Mouse (Mus musculus) lung, embryonic 16.5 days (tissue): ENCODE results near the gene Spred2. TPM values are rescaled to one million over a fixed set of nuclear protein-coding genes. Genes with fewer than 3 reads are reported as not detected.

Experiments
- ATAC-seq: fragments of 200-750 bp; cut with Nextera tagmentation; 2 replicates; pipeline ENCODE4 v1.8.0; 2017; ENCODE audit warnings: low read depth, mild to moderate bottlenecking, moderate library complexity
- H3K27ac ChIP-seq: fragments of 300-500 bp; sonication (generic); 2 replicates; pipeline ENCODE4 v1.5.1; 2014; ENCODE audit warnings: mild to moderate bottlenecking, control low read depth, low read length
- H3K27me3 ChIP-seq: fragments of 300-500 bp; sonication (generic); 2 replicates; pipeline ENCODE4 v1.6.1; 2014; ENCODE audit warnings: low read depth, low read length, mixed read lengths; ENCODE audit not compliant: control insufficient read depth, insufficient read depth
- H3K36me3 ChIP-seq: fragments of 300-500 bp; sonication (generic); 2 replicates; pipeline ENCODE4 v1.6.1; 2014; ENCODE audit warnings: low read length; ENCODE audit not compliant: control insufficient read depth, insufficient read depth
- H3K4me1 ChIP-seq: fragments of 300-500 bp; sonication (generic); replicated peaks from 2 replicates; pipeline ENCODE4 v1.6.1; 2014; ENCODE audit warnings: low read length, mixed read lengths; ENCODE audit not compliant: control insufficient read depth, insufficient read depth
- H3K4me2 ChIP-seq: fragments of 300-500 bp; sonication (generic); 2 replicates; pipeline ENCODE4 v1.6.1; 2014; ENCODE audit warnings: low read depth, low read length, control low read depth
- H3K4me3 ChIP-seq: fragments of 300-500 bp; sonication (generic); 2 replicates; pipeline ENCODE4 v1.5.1; 2014; ENCODE audit warnings: mild to moderate bottlenecking, low read length, control low read depth
- H3K9ac ChIP-seq: fragments of 300-500 bp; sonication (generic); 2 replicates; pipeline ENCODE4 v1.6.1; 2014; ENCODE audit warnings: low read length, control low read depth
- H3K9me3 ChIP-seq: fragments of 300-500 bp; sonication (generic); 2 replicates; pipeline ENCODE4 v1.6.1; 2016; ENCODE audit warnings: low read length; ENCODE audit not compliant: control insufficient read depth
- WGBS: fragments of 180-500 bp; shearing (Covaris S2); extraction: QIAGEN DNeasy Blood & Tissue Kit; methylation state at CpG from one replicate; pipeline ENCODE4 v1.1.7; 2014; 5-methylcytosine and 5-hydroxymethylcytosine counted together
- polyA plus RNA-seq: library from polyadenylated mRNA; unstranded; fragments of >200 nt; fragmentation: Nextera tagmentation; extraction: Ambion mirVana; gene quantifications from 2 replicates; pipeline ENCODE4 v1.2.1, GENCODE M21; 2015

Spred2 gene
- polyA plus RNA-seq, 1 experiment from 2014 or later, result 5.7 TPM

DNA sequence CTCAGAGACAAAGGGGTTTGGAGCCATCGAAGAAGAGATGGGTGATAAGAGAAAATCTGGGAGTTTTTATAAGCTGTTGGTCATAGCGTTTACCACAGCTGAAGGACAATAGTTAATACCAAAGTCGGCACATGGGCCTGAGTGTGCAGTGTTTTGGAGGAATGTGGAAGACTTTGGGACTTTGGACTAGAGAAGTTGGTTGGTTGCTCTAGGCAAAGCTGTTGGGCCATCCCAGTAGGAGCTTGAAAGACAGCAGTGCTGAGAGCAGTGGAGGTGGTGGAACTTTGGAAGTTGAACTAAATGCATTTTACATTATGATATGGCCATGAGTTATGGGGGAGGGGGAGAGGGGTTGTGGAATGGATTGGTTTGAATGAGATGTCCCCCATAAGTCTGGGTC lies 89.2 kb downstream of the Spred2 start:
- H3K27me3 ChIP-seq, result no peaks in the 10 kb centered on the region
- H3K27ac ChIP-seq, result no peak overlapping the region
- no peak for ATAC-seq
- no peak overlapping the region for H3K4me3 ChIP-seq
- H3K9ac ChIP-seq, result no peak overlapping the region
- H3K4me1 ChIP-seq, result no peaks in the 10 kb centered on the region
- no peak overlapping the region for H3K4me2 ChIP-seq
- peaks cover 21% of the 10 kb centered on the region for H3K36me3 ChIP-seq
- peaks cover 4% of the 10 kb centered on the region for H3K9me3 ChIP-seq
- WGBS, result 98% methylated on average over 3 of the region's 3 CpGs

- Histone ChIP-seq H3K9me3 (peaks cover 37% of the 10 kb centered on the region), H3K4me3 (no peak overlapping the region), H3K27me3 (no peaks in the 10 kb centered on the region), H3K4me2 (no peak overlapping the region), H3K27ac (no peak overlapping the region), H3K4me1 (no peaks in the 10 kb centered on the region), H3K36me3 (peaks cover 48% of the 10 kb centered on the region), H3K9ac (no peak overlapping the region)
- WGBS, result 95% methylated on average over 13 of the region's 13 CpGs
- ATAC-seq, result no peak
Measured at GRCm38 (mm10) chr11:20017937-20018336, 93.8 kb downstream of the Spred2 start.

GRCm38 (mm10) chr11:20018905-20019304 lies 94.7 kb downstream of the Spred2 start:
- Histone ChIP-seq H3K36me3 (peaks cover 48% of the 10 kb centered on the region), H3K27ac (no peak overlapping the region), H3K4me2 (no peak overlapping the region), H3K27me3 (no peaks in the 10 kb centered on the region), H3K9ac (no peak overlapping the region), H3K4me1 (no peaks in the 10 kb centered on the region), H3K4me3 (no peak overlapping the region), H3K9me3 (peaks cover 37% of the 10 kb centered on the region)
- WGBS, result 93% methylated on average over 2 of the region's 2 CpGs
- ATAC-seq, result no peak

- Histone ChIP-seq H3K27me3 (no peaks in the 10 kb centered on the region), H3K4me3 (no peak overlapping the region), H3K4me1 (no peaks in the 10 kb centered on the region), H3K36me3 (peaks cover 48% of the 10 kb centered on the region), H3K27ac (no peak overlapping the region), H3K9ac (no peak overlapping the region), H3K4me2 (no peak overlapping the region), H3K9me3 (peaks cover 37% of the 10 kb centered on the region)
- 98% methylated on average over 35 of the region's 35 CpGs for WGBS
- ATAC-seq, result no peak
Measured at GRCm38 (mm10) chr11:20020720-20021119, 96.5 kb downstream of the Spred2 start.

DNA sequence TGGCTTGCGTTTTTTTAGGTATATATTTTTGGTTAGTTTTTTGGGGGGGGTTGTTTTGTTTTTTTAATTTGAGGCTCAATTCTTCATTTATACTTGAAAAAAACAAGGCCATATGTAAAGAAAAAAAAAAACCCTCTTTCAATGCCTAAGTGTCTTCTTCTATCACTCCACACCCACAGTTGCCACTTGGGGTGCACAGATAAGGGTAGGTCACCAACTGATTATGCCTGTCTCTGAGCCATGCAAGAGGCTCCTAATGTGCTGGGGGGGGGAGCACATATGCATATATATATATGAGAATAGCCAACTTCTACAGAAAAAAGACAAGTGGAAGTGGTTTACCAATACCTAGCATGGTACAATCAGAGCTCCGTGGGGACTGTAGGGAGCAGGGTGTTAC lies 98.3 kb downstream of the Spred2 start:
- no peak overlapping the region for H3K9ac ChIP-seq
- no peak for ATAC-seq
- no peaks in the 10 kb centered on the region for H3K4me1 ChIP-seq
- peaks cover 37% of the 10 kb centered on the region for H3K9me3 ChIP-seq
- no peak overlapping the region for H3K4me2 ChIP-seq
- H3K27ac ChIP-seq, result no peak overlapping the region
- WGBS, result 87% methylated on average over 2 of the region's 2 CpGs
- peaks cover 45% of the 10 kb centered on the region for H3K36me3 ChIP-seq
- no peak overlapping the region for H3K4me3 ChIP-seq
- H3K27me3 ChIP-seq, result no peaks in the 10 kb centered on the region

GRCm38 (mm10) chr11:20022911-20023482 lies 98.8 kb downstream of the Spred2 start:
- Histone ChIP-seq H3K4me3 (no peak overlapping the region), H3K4me1 (no peaks in the 10 kb centered on the region), H3K27ac (no peak overlapping the region), H3K9ac (no peak overlapping the region), H3K27me3 (no peaks in the 10 kb centered on the region), H3K9me3 (peaks cover 36% of the 10 kb centered on the region), H3K4me2 (no peak overlapping the region), H3K36me3 (peaks cover 41% of the 10 kb centered on the region)
- WGBS, result 92% methylated on average over 14 of the region's 14 CpGs
- no peak for ATAC-seq

- ATAC-seq, result no peak
- H3K9ac ChIP-seq, result no peak overlapping the region
- no peak overlapping the region for H3K4me3 ChIP-seq
- peaks cover 12% of the 10 kb centered on the region for H3K36me3 ChIP-seq
- no peak overlapping the region for H3K4me2 ChIP-seq
- 56% methylated on average over 11 of the region's 11 CpGs for WGBS
- H3K9me3 ChIP-seq, result peaks cover 9% of the 10 kb centered on the region
- H3K27me3 ChIP-seq, result no peaks in the 10 kb centered on the region
- H3K27ac ChIP-seq, result no peak overlapping the region
- H3K4me1 ChIP-seq, result no peaks in the 10 kb centered on the region
Measured at GRCm38 (mm10) chr11:20025899-20026298, 101.7 kb downstream of the Spred2 start.

DNA sequence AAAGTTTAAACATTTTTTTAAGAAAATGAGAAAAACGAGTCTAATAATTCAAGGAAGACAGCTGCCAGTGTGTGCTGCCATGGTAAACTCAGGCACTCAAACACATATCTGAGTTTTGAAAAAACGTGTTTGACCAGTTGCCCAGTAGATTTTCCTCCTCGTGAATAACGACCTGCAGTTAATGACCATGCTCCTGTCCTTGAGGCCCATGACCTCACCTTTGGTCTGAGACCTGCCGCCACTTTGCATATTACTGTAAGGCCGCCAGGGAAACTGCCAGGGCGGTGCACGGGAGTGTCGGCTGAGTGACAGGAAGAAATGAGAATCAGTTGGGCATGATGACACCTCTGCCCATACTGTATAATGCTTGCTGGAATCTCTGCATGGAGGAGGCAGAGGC lies 103.5 kb downstream of the Spred2 start:
- H3K27me3 ChIP-seq, result no peaks in the 10 kb centered on the region
- H3K9ac ChIP-seq, result no peak overlapping the region
- H3K36me3 ChIP-seq, result no peaks in the 10 kb centered on the region; the same call in 1 of the 2 replicates
- 0 out of 2 replicates have a peak, but pooled peaks cover 3% of the 10 kb centered on the region for H3K9me3 ChIP-seq
- ATAC-seq, result no peak
- 67% methylated on average over 9 of the region's 9 CpGs for WGBS
- no peak overlapping the region for H3K4me3 ChIP-seq
- no peak overlapping the region for H3K4me2 ChIP-seq
- no peak overlapping the region for H3K27ac ChIP-seq
- H3K4me1 ChIP-seq, result no peaks in the 10 kb centered on the region

DNA sequence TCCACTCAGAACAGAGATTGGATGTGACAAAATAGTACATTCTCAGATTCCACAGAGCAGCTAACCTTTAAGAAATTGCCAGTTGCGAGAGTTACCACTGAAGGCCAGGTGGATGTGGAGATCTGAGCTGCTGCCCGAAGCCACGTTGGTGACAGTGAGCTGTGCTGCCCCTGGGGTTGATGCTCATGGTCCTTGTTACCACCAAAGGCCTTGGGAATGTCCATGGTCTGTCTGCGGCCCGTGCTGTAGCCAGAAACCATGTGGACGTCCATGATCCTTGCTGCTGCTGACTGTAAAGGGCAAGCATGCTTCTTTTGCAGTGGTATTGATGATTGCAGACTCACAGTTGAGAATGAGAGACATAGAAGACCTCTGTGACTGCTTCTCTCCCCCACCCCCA lies 104.2 kb downstream of the Spred2 start:
- no peak overlapping the region for H3K9ac ChIP-seq
- 84% methylated on average over 6 of the region's 6 CpGs for WGBS
- H3K36me3 ChIP-seq, result no peaks in the 10 kb centered on the region; the same call in 1 of the 2 replicates
- no peak overlapping the region for H3K27ac ChIP-seq
- H3K9me3 ChIP-seq, result 0 out of 2 replicates have a peak, but pooled peaks cover 3% of the 10 kb centered on the region
- no peaks in the 10 kb centered on the region for H3K27me3 ChIP-seq
- no peak overlapping the region for H3K4me2 ChIP-seq
- ATAC-seq, result no peak
- H3K4me3 ChIP-seq, result no peak overlapping the region
- no peaks in the 10 kb centered on the region for H3K4me1 ChIP-seq

GRCm38 (mm10) chr11:20029014-20029413 lies 104.8 kb downstream of the Spred2 start:
- Histone ChIP-seq H3K4me2 (no peak overlapping the region), H3K36me3 (no peaks in the 10 kb centered on the region; the same call in 1 of the 2 replicates), H3K9ac (no peak overlapping the region), H3K4me1 (no peaks in the 10 kb centered on the region), H3K4me3 (no peak overlapping the region), H3K9me3 (0 out of 2 replicates have a peak, but pooled peaks cover 3% of the 10 kb centered on the region), H3K27me3 (no peaks in the 10 kb centered on the region), H3K27ac (no peak overlapping the region)
- no peak for ATAC-seq
- 86% methylated on average over 4 of the region's 4 CpGs for WGBS
